Mouse (Mus musculus) layer of hippocampus, adult 11-12 months (tissue): Measurements from ENCODE around the gene Wfdc3.

Experiments
- DNase-seq: peaks from one replicate; pipeline ENCODE4 v3.0.0; 2022; ENCODE audit warnings: low spot score

Wfdc3 gene

GRCm38 (mm10) chr2:164745843-164746479 lies at the start of gene Wfdc3, which contains the start of gene Dnttip1:
Wfdc3 (minus strand) TSS chr2:164745931.
Dnttip1 (plus strand) TSS chr2:164745983.
- peak; percentile 94 for DNase-seq

GRCm38 (mm10) chr2:164794293-164794692 lies 48.6 kb upstream of the Wfdc3 start:
- DNase-seq: peak; percentile 92

GRCm38 (mm10) chr2:164793772-164794171 lies 48.0 kb upstream of the Wfdc3 start:
- no peak for DNase-seq

GRCm38 (mm10) chr2:164793236-164793635 lies 47.5 kb upstream of the Wfdc3 start:
- peak; percentile 64 for DNase-seq

GRCm38 (mm10) chr2:164792400-164793190 lies 46.9 kb upstream of the Wfdc3 start:
- DNase-seq: no peak

GRCm38 (mm10) chr2:164791841-164792261 lies 46.1 kb upstream of the Wfdc3 start:
- no peak for DNase-seq

- DNase-seq: no peak
Observed at GRCm38 (mm10) chr2:164790451-164790850, 44.7 kb upstream of the Wfdc3 start.

GRCm38 (mm10) chr2:164788411-164788810 lies 42.7 kb upstream of the Wfdc3 start:
- DNase-seq: no peak

- no peak for DNase-seq
Observed at GRCm38 (mm10) chr2:164787779-164788178, 42.0 kb upstream of the Wfdc3 start.

- DNase-seq: no peak
Observed at GRCm38 (mm10) chr2:164787032-164787431, 41.3 kb upstream of the Wfdc3 start.

GRCm38 (mm10) chr2:164786388-164786885 lies 40.7 kb upstream of the Wfdc3 start:
- DNase-seq: no peak

GRCm38 (mm10) chr2:164785481-164786387 lies 40.0 kb upstream of the Wfdc3 start, which contains the start of gene Snx21:
Snx21 (plus strand) TSS chr2:164785823.
- peak; percentile 86 for DNase-seq

- DNase-seq: no peak
Observed at GRCm38 (mm10) chr2:164784869-164785420, 39.2 kb upstream of the Wfdc3 start.

- no peak for DNase-seq
Observed at GRCm38 (mm10) chr2:164783926-164784581, 38.3 kb upstream of the Wfdc3 start.

- DNase-seq: no peak
Observed at GRCm38 (mm10) chr2:164781876-164782275, 36.1 kb upstream of the Wfdc3 start.

GRCm38 (mm10) chr2:164779481-164780086 lies 33.9 kb upstream of the Wfdc3 start, which contains the start of gene Tnnc2:
Tnnc2 (minus strand) TSS chr2:164779967.
- no peak for DNase-seq

GRCm38 (mm10) chr2:164778809-164779208 lies 33.1 kb upstream of the Wfdc3 start:
- no peak for DNase-seq

GRCm38 (mm10) chr2:164778015-164778287 lies 32.2 kb upstream of the Wfdc3 start:
- DNase-seq: no peak

- DNase-seq: no peak
Observed at GRCm38 (mm10) chr2:164777246-164778014, 31.7 kb upstream of the Wfdc3 start.

- DNase-seq: no peak
Observed at GRCm38 (mm10) chr2:164776801-164777200, 31.1 kb upstream of the Wfdc3 start.
